Mouse (Mus musculus) bone marrow macrophage, adult 2 months (primary cell): ENCODE results near the gene Adgrg2.

ENCODE experiments used
- CTCF ChIP-seq: IDR thresholded peaks from 2 replicates; pipeline ENCODE4 v1.5.1; 2012; ENCODE audit warnings: low read depth, mild to moderate bottlenecking, low read length, moderate library complexity
- POLR2A ChIP-seq: IDR thresholded peaks from 2 replicates; pipeline ENCODE4 v1.6.1; 2012; ENCODE audit warnings: mild to moderate bottlenecking, low read depth, low read length, borderline replicate concordance

DNA sequence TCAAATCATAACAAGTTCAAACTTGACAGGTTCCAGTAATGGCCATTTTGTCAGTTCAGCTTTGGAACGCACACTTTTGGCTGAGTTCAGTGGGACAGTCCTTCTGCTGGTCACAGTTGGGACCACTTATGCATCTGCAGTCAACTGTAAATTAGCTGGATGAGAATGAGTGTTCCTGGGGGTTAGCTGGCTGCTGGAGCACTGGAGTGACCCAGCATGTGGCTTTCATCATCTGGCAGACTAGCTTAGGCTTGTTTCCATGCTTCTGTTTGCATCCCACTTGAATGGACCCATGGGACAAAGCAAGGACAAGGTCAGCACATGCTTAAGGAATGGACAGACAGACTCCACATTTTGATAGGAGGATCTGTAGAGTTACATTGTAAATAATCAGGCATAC is 33.2 kb downstream of the Adgrg2 start:
- no peak for TF ChIP-seq CTCF
- TF ChIP-seq POLR2A: no peak
